Mouse (Mus musculus): Measurements from ENCODE around the gene Smim24.

Gene Smim24

DNA sequence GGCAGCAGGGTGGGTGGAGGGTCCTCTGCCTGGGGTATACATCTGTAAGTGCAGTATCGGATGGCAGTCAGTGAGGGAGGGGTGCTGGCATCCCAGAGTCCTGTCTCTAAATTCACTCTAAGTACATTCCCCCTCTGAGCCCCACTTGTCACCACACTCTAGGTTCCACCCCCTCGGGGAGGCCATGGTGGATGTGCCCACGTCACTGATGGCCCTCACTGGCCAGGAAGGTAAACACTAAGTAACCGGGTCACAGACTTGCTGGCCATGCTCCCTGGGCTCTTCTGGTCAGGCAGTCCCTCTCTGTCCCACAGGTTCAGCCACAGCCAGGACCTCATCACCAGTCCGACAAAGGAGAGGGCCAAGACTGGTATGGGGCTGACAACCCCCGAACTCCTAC, 29.3 kb downstream of the Smim24 start:
- DNase-seq (ENCODE audit: low spot score in 2 of 2), result peak; percentile 2 to 23

DNA sequence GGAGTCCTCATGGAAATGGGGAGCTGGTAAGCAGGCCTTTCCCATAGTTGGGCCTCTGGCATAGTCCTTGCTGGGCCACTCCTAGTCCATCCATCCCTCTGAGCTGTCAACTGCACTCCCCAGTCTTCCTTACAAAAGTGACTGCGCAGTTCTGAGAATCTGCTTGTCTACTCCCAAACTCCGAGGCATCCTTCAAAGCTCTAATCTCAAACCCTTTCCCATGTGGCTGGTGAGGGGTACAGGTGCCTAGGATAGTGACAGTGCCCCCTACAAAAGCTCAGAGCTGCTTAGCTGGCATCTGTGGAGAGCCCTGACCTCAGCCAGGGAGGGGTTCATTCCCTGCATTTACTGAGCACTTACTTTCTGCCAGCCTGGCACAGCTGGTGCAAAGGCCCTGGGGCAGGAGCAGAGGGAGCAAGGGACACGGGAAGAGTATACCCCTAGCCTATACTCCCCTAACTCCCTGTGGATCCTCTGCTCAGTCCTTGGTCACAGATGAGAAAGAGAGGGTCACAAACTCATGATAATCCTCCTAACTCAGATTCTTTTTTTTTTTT, 29.9 kb downstream of the Smim24 start:
- peak in 1 of 2 experiments; percentile 18 for DNase-seq (ENCODE audit: low spot score in 2 of 2)

DNA sequence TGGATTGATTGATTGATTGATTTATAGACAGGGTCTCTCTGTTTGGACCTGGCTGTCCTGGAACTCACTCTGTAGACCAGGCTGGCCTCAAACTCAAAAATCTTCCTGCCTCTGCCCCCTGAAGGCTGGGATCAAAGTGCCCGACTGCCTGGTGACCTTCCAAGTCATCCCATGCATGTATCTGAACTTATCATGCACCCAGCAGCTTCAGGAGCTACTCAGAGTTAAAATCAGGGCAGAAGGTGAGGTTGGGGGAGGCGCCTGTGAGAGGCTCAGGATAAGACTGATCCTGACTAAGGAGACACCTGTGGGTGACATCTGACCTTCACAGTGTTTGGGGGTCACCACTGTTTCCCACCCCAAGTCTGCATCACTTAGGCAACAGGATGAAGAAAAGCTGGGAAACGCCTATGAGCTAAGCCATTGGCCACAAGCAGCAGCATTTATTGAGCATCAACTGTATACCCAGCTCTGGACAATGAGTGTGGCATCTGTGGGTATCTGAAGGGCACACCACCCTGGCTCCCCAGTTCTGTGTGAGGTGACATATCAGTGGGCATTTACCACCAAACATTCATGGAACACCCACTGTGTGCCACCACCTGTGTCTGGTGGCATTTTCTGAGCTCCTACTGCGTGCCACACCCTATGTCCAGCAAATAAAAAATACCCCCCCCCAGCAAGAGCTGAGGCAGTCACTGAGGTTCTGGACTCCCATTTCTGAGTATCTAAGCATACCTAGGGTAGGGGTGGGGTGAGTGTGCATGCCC, 30.8 kb downstream of the Smim24 start:
- peak; percentile 1 to 18 for DNase-seq (ENCODE audit: low spot score in 2 of 2)

DNA sequence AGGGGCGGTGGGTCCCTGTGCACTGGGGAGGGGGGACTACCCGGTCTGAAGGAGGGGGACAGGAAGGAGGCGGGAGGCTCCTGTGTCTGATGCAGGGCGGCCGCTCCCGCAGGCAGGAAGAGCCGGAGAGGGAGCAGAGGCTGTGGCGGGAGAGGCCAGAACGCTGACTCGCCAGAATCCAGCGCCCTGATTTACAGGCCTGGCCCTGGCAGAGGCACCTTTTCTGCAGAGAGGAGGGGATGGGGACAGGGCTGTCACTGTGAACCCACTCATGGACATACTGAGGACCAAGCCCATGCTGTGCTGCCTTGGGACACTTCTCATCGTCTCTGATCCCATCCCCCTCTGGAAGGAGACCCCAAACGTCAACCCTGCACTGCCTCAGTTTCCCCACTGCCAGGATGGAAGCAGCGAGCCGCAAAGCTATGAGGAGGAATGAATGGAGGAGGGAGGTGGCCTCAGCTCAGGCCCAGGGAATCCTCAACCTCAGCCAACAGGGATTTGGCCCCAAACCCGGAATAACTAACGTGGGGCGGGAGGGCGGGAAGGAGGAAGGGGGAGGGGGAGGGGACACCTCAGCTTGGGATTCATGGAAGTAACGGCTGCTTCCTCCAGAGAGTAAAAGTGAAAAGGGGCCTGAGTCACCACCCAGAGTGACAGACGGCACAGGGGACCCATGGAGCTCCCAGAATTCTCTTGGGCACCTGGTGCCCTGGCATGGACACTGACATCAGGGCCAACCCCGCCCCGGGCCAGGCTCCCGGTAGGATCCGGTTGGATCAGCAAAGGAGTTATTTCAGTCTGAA, 31.6 kb downstream of the Smim24 start:
- peak; percentile 24 to 48 for DNase-seq (ENCODE audit: low spot score in 2 of 2)

DNA sequence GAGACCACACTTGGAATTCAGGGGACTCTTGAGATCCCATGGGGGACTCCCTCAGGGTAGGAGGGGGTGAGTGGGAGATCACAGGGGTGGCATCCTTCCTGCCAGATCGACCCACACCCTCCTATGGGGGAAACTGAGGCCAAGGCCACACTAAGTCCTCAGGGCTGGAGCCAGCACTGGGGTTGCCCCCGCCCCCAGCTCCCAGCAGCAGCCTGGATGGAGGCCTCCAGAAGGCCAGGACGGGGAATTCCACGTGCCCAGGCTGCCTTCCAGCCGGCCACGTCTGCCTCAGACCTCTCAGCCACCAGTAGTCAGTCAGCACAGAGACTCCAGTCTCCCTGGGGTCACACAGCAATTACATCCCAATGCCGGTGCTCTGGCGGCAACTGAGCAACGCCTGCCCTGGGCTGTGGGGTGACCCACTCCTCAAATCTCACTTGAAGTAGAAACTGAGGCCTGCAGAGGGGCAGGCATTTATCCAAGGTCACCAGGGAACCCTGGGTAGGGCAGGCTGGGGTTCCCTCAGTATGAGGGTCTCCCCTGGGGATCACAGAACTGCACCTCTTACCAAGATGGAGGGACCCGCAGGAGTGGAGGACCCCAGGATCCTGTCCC, 32.5 kb downstream of the Smim24 start:
- DNase-seq (ENCODE audit: low spot score in 2 of 2), result peak; percentile 21 to 38

DNA sequence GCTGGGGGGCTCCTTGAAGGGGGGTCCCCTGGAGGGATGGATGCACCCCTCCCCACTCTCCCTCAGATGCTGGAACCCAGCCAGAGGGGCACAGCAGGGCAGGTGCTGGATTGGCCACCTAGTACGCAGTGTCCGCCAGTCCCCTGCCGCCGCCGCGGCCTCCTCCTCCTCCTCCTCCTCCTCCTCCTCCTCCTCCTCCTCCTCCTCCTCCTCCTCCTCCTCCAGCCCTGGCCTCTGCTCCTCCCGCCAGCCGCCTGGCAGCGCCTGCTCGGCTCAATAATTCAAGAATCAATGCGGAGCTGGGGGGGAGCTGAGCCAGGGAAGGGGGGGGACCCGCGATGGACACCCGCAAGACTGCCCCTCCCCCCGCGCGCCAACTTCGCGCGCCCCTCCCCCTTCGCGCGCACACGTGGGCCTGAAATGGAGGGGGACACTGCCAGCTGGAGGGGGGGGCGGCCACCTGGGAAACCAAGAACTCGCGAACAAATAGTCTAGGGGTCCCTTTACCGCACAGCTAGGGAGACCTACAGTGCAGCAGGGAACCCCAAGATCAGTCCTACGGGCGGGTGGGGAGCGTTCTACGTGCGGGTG, 33.3 kb downstream of the Smim24 start:
- peak; percentile 24 to 53 for DNase-seq (ENCODE audit: low spot score in 2 of 2)

DNA sequence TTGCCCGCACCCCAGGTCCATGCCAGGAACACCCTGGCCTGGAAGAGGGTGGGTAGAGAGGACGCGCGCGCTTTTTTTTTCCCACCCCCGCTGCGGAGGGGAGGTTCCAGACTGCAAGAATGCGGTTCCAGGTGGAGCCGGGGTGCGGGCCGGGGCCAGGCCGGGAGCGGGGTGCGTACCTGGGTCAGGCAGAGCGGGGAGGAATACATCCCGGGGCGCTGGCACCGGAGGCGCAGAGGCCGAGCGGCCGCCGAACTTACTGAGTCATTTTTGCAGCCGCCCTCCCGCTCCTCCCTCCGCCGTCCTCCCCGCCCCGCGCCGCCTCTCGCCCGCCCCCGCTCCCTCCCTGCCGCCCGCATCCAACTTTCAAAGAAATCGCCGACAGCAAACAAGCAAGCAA, 34.0 kb downstream of the Smim24 start:
- peak; percentile 28 for DNase-seq (ENCODE audit: low spot score in 2 of 2)

DNA sequence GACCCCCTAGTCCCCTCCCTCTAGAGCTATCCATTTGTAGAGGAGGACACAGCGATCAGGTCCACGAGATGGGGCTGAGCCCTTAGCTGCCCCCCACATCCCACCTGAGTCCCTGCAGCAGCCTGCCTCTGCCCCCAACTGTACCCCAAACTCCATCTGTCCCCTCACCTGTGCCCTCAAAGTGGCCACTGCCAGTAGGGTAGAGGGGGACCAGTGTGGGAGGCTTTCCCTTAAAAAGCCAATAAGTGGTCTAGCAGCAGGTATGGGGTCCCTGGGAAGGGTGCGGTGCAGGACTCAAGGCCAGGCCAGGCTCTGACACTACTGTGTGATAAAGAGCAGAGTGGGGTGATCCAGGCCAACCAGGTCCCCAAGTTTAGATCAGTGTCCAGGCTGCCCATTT, 34.5 kb downstream of the Smim24 start:
- DNase-seq (ENCODE audit: low spot score in 2 of 2), result peak in 1 of 2 experiments; percentile 17

DNA sequence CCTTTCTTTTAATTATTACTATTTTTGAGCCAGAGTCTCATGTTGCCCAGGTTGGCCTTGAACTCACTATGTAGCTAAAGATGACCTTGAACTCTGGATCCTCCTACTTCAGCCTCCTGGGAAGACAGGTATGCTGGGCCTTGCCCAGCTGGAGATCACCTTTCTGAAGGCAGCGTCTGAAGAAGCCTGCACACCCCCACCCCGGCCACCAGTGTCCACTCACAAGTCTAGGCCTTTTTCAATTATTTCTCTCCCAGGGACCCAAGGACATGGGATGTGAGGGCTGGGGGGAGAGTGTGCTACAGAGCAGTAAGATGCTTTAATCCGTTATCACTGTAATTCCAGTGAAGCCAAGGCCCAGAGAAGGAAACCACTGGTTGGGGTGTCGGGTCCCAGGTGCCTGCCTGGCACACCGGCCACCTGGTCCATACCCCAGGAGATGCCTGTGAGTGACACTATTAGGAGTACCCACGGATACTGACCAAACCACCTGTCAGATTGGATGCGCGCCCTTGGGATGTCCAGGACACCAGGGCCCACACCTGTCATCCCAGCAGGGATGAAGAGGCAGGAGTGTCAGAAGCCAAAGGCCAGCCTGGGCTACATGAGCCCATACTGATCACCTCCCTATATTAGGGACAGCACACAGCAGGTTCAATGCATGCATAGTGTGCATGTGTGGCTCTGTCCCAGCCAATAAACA, 35.1 kb downstream of the Smim24 start:
- peak; percentile 6 to 17 for DNase-seq (ENCODE audit: low spot score in 2 of 2)

DNA sequence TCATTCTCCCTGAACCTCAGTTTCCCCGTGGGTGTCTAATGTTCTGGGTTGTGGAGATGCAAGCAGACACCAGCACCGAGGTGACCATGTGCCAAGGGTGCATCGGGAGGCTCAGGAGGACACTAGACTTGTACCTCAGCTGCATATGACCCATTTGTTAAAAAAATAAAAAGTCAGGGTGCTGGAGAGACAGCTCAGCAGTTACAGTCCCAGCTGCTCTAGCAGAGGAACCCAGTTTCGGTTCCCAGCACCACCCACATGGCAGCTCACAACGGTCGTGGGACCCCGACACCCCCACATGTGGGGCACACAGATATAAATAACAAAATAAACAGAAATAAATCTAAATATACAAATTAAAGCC, 35.6 kb downstream of the Smim24 start:
- peak in 1 of 2 experiments; percentile 18 for DNase-seq (ENCODE audit: low spot score in 2 of 2)

DNA sequence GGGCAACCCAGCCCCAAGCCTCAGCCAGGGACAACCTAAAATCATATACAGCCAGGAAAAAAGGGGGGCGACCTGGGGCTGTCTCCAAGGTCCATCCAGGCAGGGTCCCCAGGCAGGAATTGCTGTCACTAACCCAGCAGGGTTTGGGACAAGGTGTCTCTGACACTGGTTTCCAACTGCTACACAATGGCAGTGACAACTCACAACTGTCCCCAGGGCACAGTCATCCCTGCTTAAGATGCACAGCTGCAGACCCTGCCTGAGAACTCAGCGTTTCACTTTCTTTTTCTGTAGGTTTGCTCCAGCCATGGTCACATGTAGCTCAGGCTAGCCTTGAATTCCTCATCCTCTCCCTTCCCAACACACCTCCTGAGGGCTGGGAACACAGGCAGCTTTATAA, 36.2 kb downstream of the Smim24 start:
- DNase-seq (ENCODE audit: low spot score in 2 of 2), result no peak

DNA sequence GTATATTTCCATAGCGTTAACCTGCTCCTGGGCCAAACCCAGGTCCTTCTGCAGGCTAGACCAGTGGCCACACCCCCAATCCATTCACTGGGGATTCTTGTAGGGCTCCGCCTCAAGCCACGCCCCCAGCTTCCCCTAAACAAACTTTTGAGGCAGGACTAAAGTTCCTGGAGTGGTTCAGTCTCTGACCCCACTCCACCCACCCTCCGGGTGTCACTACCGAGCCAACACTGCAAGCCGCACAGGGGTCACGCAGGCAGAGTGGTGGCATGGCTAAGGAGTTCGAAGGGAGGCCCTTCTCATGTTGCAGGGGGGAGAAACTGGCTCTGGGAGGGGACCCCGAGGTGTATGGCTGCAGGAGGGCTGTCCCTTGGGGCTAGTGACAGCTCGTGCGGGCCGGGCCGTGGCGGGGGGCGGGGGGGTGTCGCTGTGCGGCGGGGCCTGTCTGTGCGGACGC, 36.8 kb downstream of the Smim24 start:
- DNase-seq (ENCODE audit: low spot score in 2 of 2), result peak; percentile 31 to 53

DNA sequence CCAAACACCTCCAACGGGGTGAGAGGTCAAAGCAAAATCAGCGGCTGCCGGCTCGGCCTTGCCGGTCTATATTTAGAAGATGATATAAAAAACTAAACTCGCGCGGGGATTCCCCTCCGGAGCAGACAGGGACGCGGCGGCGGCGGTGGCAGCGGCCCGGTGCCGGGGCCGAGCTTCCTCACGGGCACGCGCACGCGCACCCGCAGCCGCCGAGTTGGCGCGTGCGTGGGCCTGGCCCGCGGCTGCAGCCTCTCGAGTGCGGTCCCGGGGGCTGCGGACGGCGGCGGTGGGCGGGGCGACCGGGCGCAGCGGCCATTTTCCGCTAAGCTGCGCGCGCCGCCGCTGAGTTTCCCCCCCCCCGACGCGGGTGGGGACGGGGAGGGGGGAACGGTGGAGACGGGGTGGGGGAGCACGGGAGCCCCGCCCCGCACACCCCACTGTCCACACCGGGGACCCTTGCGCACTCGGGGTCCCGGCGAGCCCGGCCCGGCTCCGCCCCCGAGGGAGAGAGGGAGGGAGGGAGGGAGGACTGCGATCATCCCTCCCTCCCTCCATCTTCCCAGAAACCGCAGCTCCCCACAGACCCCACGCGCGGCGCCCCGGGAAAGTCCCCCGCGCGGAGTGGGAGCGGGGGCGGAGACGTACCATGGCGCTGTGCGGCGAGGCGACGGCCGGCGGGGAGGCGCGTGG, 37.4 kb downstream of the Smim24 start:
- DNase-seq (ENCODE audit: low spot score in 2 of 2), result peak; percentile 62 to 86

DNA sequence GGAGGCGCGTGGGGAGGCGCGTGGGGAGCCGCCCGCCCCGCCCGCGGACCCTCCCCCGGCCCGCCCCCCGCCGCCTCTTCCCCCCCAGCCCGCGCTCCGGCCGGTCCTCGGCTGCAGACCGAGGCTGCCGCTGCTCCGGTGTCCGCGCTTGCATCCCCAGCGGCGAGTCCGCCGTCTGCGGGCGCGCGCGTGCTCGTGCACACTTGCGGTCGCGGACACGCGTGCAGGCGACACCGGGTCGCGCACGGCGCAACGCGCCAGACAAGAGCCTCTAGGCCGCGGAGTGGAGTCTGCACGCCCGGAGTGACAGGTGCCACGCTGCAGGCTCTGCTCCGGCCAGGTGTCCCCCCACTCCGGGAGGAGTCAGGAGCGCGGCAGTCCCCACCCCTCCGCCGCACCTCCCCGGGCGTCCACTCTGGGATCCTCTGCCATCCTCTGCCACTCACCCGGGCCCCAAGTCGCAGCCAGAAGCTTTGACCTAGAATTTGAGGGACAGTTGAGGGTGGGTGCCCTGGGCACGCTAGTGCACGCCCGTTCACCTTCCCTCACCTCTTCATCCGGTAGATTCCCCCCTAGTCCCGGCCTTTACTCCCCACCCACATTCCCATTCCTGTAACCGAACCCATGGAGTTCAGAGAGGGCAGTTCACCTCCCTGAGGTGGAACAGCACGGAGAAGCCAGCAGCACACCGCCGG, 38.1 kb downstream of the Smim24 start:
- DNase-seq (ENCODE audit: low spot score in 2 of 2), result peak; percentile 44 to 76

DNA sequence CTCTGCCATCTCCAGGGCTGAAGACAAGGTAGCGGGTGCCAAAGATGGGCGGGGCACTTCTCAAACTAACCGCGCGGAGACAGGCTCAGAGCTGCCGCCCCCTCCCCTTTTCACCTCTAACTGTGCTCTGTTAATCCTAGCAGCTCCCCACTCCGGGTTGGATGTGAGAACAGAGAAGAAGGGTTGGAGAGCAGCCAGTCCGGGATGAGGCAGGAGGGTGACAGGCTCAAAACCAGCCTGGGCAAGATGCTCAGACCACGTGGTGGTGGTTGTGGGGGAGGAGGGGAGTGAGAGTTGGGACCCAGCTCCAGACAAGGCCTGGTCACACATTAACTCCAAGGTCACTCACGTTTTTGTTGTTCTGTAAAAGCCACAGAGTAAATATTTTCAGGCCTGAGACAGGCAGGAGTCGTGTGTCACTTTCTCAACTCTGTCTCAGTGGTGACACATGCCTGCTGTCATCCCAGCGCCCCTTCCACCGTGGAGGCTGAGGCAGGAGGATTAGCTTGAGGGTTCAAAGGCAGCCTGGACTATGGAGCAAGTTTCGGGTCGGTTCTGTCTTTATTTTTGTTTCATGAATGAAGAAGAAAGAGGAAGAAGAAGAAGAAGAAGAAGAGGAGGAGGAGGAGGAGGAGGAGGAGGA, 38.8 kb downstream of the Smim24 start:
- DNase-seq (ENCODE audit: low spot score in 2 of 2), result peak; percentile 21 to 47

DNA sequence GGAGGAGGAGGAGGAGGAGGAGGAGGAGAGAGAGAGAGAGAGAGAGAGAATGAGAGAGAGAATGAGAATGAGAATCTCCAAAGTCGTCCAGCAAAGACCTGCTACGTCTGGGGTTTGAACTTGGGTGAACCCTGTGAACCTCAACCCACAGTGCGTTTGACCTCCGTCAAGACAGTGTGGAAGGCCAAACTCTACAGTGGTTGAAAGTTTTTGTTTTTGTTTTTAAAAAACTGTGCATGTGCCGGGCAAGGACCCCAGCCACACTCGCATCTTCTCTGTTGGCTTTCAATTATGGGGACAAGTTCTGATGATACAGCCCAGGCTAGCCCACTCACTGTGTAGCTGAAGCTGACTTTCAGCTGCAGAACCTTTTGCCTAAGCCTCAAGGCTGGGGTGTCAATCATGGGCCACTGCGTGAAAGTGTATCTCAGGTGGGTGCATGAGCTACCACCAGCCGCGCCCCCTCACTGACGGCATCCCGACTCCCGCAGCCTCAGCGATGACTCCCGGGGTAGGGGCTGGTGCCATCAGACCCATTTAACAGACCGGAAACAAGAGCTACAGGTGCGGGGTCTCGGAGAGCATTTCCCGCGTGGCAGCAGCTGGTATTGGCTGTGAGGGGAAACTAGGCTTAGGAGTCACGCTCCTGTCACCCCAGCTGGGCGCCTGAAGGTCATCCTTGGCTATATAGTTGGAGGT, 39.5 kb downstream of the Smim24 start:
- DNase-seq (ENCODE audit: low spot score in 2 of 2), result peak in 1 of 2 experiments; percentile 13

DNA sequence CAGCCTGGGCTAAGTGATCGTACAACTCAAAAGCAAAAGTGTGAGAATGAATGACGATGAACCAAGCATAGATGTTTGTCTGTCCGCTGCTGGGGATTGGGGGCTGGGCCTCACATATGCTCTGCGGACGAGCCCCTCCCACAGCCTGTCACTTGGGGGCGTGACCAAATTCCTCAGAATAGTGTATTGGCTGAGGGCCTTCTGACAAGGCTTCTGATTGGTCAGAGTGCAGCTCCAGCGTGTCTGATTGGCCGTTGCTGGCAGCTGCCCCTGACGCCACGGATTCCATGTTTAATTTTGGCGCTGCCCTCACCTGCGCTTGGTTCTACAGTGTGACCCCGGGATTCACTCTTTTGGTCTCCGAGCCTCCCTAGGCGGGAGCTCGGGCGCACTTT, 40.0 kb downstream of the Smim24 start:
- DNase-seq (ENCODE audit: low spot score in 2 of 2), result peak; percentile 76 to 88

DNA sequence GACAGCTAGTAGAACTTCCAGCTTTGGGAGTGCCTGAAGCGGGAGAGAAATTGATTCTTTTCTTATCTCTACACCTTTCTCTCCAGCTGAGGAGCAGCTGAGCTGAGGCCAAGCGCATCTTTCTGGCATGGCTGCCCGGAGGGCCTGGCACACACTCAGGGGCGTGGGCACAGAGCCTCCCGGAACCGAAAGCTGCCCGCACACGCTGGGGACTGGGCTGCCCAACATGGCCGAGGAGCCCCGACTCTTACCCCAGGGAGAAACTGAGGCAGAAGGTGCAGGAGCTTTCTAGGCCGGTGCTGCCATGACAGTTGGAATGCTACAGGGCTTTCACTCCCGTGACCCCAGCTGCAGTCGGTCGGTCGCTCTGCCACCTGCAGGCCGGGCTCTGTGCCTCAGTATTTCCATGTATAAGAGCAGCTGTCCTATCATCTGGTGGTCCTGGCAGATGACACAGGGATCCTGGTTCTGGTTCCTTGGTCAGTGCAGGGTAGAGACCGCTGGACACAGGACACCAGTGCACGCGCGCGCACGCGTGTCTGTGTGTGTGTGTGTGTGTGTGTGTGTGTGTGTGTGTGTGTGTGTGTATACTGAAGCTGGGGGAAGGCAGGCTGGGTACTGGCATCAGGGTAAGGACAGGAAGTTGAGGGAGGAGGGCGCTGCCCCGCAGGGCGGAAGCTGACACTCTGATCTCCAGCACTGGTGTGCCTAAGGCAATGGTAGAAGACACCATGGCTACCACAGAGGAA, 40.9 kb downstream of the Smim24 start:
- DNase-seq (ENCODE audit: low spot score in 2 of 2), result peak; percentile 23 to 54
